Mouse (Mus musculus) cerebellum, adult 9-10 months (tissue): ENCODE measurements at regions not wholly inside any gene's neighbourhood (a gene's known extent, or its start where the extent isn't known, plus 50 kb on each side); places are given as distances from the start of the nearest gene placed in this dataset.

Experiments
- DNase-seq: peaks from one replicate; pipeline ENCODE4 v3.0.0; 2022

GRCm38 (mm10) chr9:30021981-30022380, 59.0 kb upstream of the Ntm start:
- no peak for DNase-seq

- no peak for DNase-seq
Observed at GRCm38 (mm10) chr9:30025275-30025674, 62.3 kb upstream of the Ntm start.

GRCm38 (mm10) chr9:30026939-30027338, 64.0 kb upstream of the Ntm start:
- DNase-seq: no peak

GRCm38 (mm10) chr9:30040396-30040795, 77.5 kb upstream of the Ntm start:
- DNase-seq: no peak

- no peak for DNase-seq
Observed at GRCm38 (mm10) chr9:30064551-30064950, 101.6 kb upstream of the Ntm start.

GRCm38 (mm10) chr9:30067980-30068379, 105.0 kb upstream of the Ntm start:
- DNase-seq: no peak

GRCm38 (mm10) chr9:30075233-30075632, 112.3 kb upstream of the Ntm start:
- no peak for DNase-seq

- DNase-seq: no peak
Observed at GRCm38 (mm10) chr9:30076006-30076405, 113.1 kb upstream of the Ntm start.

- DNase-seq: no peak
Observed at GRCm38 (mm10) chr9:30076482-30076881, 113.5 kb upstream of the Ntm start.

- DNase-seq: no peak
Observed at GRCm38 (mm10) chr9:30101942-30102341, 139.0 kb upstream of the Ntm start.

- no peak for DNase-seq
Observed at GRCm38 (mm10) chr9:30122371-30122770, 159.4 kb upstream of the Ntm start.

GRCm38 (mm10) chr9:30129151-30129550, 166.2 kb upstream of the Ntm start:
- DNase-seq: no peak

GRCm38 (mm10) chr9:30131626-30132025, 168.7 kb upstream of the Ntm start:
- no peak for DNase-seq

GRCm38 (mm10) chr9:30134303-30134702, 171.4 kb upstream of the Ntm start:
- DNase-seq: no peak

- DNase-seq: peak; percentile 95
Observed at GRCm38 (mm10) chr9:30137611-30138287, 174.8 kb upstream of the Ntm start.

GRCm38 (mm10) chr9:30140188-30140587, 177.2 kb upstream of the Ntm start:
- peak; percentile 86 for DNase-seq

GRCm38 (mm10) chr9:30141186-30141585, 178.2 kb upstream of the Ntm start:
- no peak for DNase-seq

GRCm38 (mm10) chr9:30142806-30143458, 180.0 kb upstream of the Ntm start:
- no peak for DNase-seq

GRCm38 (mm10) chr9:30149481-30150468, 186.8 kb upstream of the Ntm start:
- DNase-seq: no peak

GRCm38 (mm10) chr9:30151173-30151572, 188.2 kb upstream of the Ntm start:
- DNase-seq: no peak

GRCm38 (mm10) chr9:30166235-30166752, 203.4 kb upstream of the Ntm start:
- no peak for DNase-seq

- DNase-seq: no peak
Observed at GRCm38 (mm10) chr9:30167223-30167622, 204.3 kb upstream of the Ntm start.

GRCm38 (mm10) chr9:30174646-30175045, 211.7 kb upstream of the Ntm start:
- DNase-seq: no peak
